Mouse (Mus musculus): ENCODE data around the gene Pbx3. TPM values are rescaled to one million over a fixed set of nuclear protein-coding genes. Genes with fewer than 3 reads are reported as not detected.

Gene Pbx3
- total and polyA plus RNA-seq, 2 experiments from 2014 or later: 77.0 to 92.5 TPM

- no peak for TF ChIP-seq CTCF (IDR thresholded peaks at IDR 0.05; ENCODE audit: low read depth)
Measured at GRCm38 (mm10) chr2:34181600-34181999, 191.3 kb downstream of the Pbx3 start.

GRCm38 (mm10) chr2:34179299-34179698, 193.6 kb downstream of the Pbx3 start:
- WGBS: 28% methylated on average over 1 of the region's 1 CpGs
- H3K4me2 ChIP-seq (ENCODE audit: low read depth, low read length): no peak overlapping the region
- H3K4me1 ChIP-seq (ENCODE audit: insufficient read depth, low read length): no peaks in the 10 kb centered on the region
- DNase-seq (ENCODE audit: low spot score): peak; percentile 48
- H3K9me3 ChIP-seq (ENCODE audit: low read length): no peaks in the 10 kb centered on the region
- peak overlapping the region; percentile 5; the same call in 1 of the 2 replicates for H3K27ac ChIP-seq
- TF ChIP-seq CTCF (IDR thresholded peaks at IDR 0.05; ENCODE audit: low read depth): no peak
- H3K36me3 ChIP-seq (ENCODE audit: insufficient read depth, low read length): no peaks in the 10 kb centered on the region; the same call in 1 of the 2 replicates
- no peak overlapping the region for H3K4me3 ChIP-seq (ENCODE audit: low read length)
- no peaks in the 10 kb centered on the region for H3K27me3 ChIP-seq (ENCODE audit: insufficient read depth, low read length)
- ATAC-seq: peak; percentile 48; the same call in 1 of the 2 replicates
- no peak overlapping the region for H3K9ac ChIP-seq (replicated peaks; ENCODE audit: low read length)

More at GRCm38 (mm10) chr2:34181600-34181999, 191.3 kb downstream of the Pbx3 start:
- Histone ChIP-seq H3K27ac (no peak overlapping the region), H3K4me1 (ENCODE audit: insufficient read depth, low read length) (no peaks in the 10 kb centered on the region), H3K36me3 (ENCODE audit: insufficient read depth, low read length) (no peaks in the 10 kb centered on the region; the same call in 1 of the 2 replicates), H3K4me3 (ENCODE audit: low read length) (no peak overlapping the region), H3K9me3 (ENCODE audit: low read length) (no peaks in the 10 kb centered on the region), H3K27me3 (ENCODE audit: insufficient read depth, low read length) (no peaks in the 10 kb centered on the region), H3K9ac (replicated peaks; ENCODE audit: low read length) (no peak overlapping the region), H3K4me2 (ENCODE audit: low read depth, low read length) (no peak overlapping the region)
- WGBS: 76% methylated on average over 1 of the region's 1 CpGs
- ATAC-seq (no peak), DNase-seq (ENCODE audit: low spot score) (no peak)

- Histone ChIP-seq H3K27me3 (ENCODE audit: insufficient read depth, low read length) (no peaks in the 10 kb centered on the region), H3K9me3 (ENCODE audit: low read length) (no peaks in the 10 kb centered on the region), H3K36me3 (ENCODE audit: insufficient read depth, low read length) (no peaks in the 10 kb centered on the region; the same call in 1 of the 2 replicates), H3K4me1 (ENCODE audit: insufficient read depth, low read length) (no peaks in the 10 kb centered on the region), H3K4me3 (ENCODE audit: low read length) (no peak overlapping the region), H3K9ac (replicated peaks; ENCODE audit: low read length) (no peak overlapping the region), H3K4me2 (ENCODE audit: low read depth, low read length) (no peak overlapping the region), H3K27ac (peak overlapping the region; percentile 5; the same call in 1 of the 2 replicates)
- ATAC-seq (peak; percentile 62; the same call in 1 of the 2 replicates), DNase-seq (ENCODE audit: low spot score) (peak; percentile 31)
- TF ChIP-seq CTCF (IDR thresholded peaks at IDR 0.05; ENCODE audit: low read depth): no peak
Measured at GRCm38 (mm10) chr2:34178653-34179052, 194.3 kb downstream of the Pbx3 start.

GRCm38 (mm10) chr2:34170424-34170823, 202.5 kb downstream of the Pbx3 start:
- no peak overlapping the region for H3K9ac ChIP-seq (replicated peaks; ENCODE audit: low read length)
- no peaks in the 10 kb centered on the region for H3K27me3 ChIP-seq (ENCODE audit: insufficient read depth, low read length)
- WGBS: 92% methylated on average over 2 of the region's 2 CpGs
- no peak overlapping the region for H3K4me3 ChIP-seq (ENCODE audit: low read length)
- H3K9me3 ChIP-seq (ENCODE audit: low read length): no peaks in the 10 kb centered on the region
- H3K36me3 ChIP-seq (ENCODE audit: insufficient read depth, low read length): peaks cover 14% of the 10 kb centered on the region; the same call in 1 of the 2 replicates
- no peaks in the 10 kb centered on the region for H3K4me1 ChIP-seq (ENCODE audit: insufficient read depth, low read length)
- ATAC-seq: no peak
- no peak for DNase-seq (ENCODE audit: low spot score)
- TF ChIP-seq CTCF (IDR thresholded peaks at IDR 0.05; ENCODE audit: low read depth): no peak
- no peak overlapping the region for H3K27ac ChIP-seq
- no peak overlapping the region for H3K4me2 ChIP-seq (ENCODE audit: low read depth, low read length)

GRCm38 (mm10) chr2:34169626-34170025, 203.3 kb downstream of the Pbx3 start:
- Histone ChIP-seq H3K4me2 (ENCODE audit: low read depth, low read length) (no peak overlapping the region), H3K9me3 (ENCODE audit: low read length) (no peaks in the 10 kb centered on the region), H3K36me3 (ENCODE audit: insufficient read depth, low read length) (peaks cover 14% of the 10 kb centered on the region; the same call in 1 of the 2 replicates), H3K4me1 (ENCODE audit: insufficient read depth, low read length) (no peaks in the 10 kb centered on the region), H3K4me3 (ENCODE audit: low read length) (no peak overlapping the region), H3K9ac (replicated peaks; ENCODE audit: low read length) (no peak overlapping the region), H3K27ac (no peak overlapping the region), H3K27me3 (ENCODE audit: insufficient read depth, low read length) (no peaks in the 10 kb centered on the region)
- DNase-seq (ENCODE audit: low spot score): no peak
- WGBS: 94% methylated on average over 2 of the region's 2 CpGs
- no peak for TF ChIP-seq CTCF (IDR thresholded peaks at IDR 0.05; ENCODE audit: low read depth)
- no peak for ATAC-seq

- no peaks in the 10 kb centered on the region for H3K4me1 ChIP-seq (ENCODE audit: insufficient read depth, low read length)
- H3K27ac ChIP-seq: no peak overlapping the region
- no peaks in the 10 kb centered on the region for H3K27me3 ChIP-seq (ENCODE audit: insufficient read depth, low read length)
- ATAC-seq (no peak), DNase-seq (ENCODE audit: low spot score) (no peak)
- WGBS: 66% methylated on average over 3 of the region's 3 CpGs
- H3K4me3 ChIP-seq (ENCODE audit: low read length): no peak overlapping the region
- no peak for TF ChIP-seq CTCF (IDR thresholded peaks at IDR 0.05; ENCODE audit: low read depth)
- no peak overlapping the region for H3K9ac ChIP-seq (replicated peaks; ENCODE audit: low read length)
- H3K4me2 ChIP-seq (ENCODE audit: low read depth, low read length): no peak overlapping the region
- peaks cover 14% of the 10 kb centered on the region; the same call in 1 of the 2 replicates for H3K36me3 ChIP-seq (ENCODE audit: insufficient read depth, low read length)
- no peaks in the 10 kb centered on the region for H3K9me3 ChIP-seq (ENCODE audit: low read length)
Measured at GRCm38 (mm10) chr2:34168191-34168590, 204.8 kb downstream of the Pbx3 start.

GRCm38 (mm10) chr2:34162484-34162883, 210.5 kb downstream of the Pbx3 start:
- no peak for TF ChIP-seq CTCF (IDR thresholded peaks at IDR 0.05; ENCODE audit: low read depth)
- H3K27ac ChIP-seq: no peak overlapping the region
- H3K27me3 ChIP-seq (ENCODE audit: insufficient read depth, low read length): no peaks in the 10 kb centered on the region
- no peak overlapping the region for H3K4me2 ChIP-seq (ENCODE audit: low read depth, low read length)
- no peak for DNase-seq (ENCODE audit: low spot score)
- no peaks in the 10 kb centered on the region for H3K9me3 ChIP-seq (ENCODE audit: low read length)
- WGBS: 82% methylated on average over 3 of the region's 3 CpGs
- no peak overlapping the region for H3K4me3 ChIP-seq (ENCODE audit: low read length)
- no peak overlapping the region for H3K9ac ChIP-seq (replicated peaks; ENCODE audit: low read length)
- H3K36me3 ChIP-seq (ENCODE audit: insufficient read depth, low read length): no peaks in the 10 kb centered on the region
- no peak for ATAC-seq
- no peaks in the 10 kb centered on the region for H3K4me1 ChIP-seq (ENCODE audit: insufficient read depth, low read length)

All from hindbrain, postnatal 0 days (tissue).